Mouse (Mus musculus) duodenum, adult 2 months (tissue): ENCODE results near the gene 4933417A18Rik. TPM values are rescaled to one million over a fixed set of nuclear protein-coding genes. Genes with fewer than 3 reads are reported as not detected.

Experiments used
- polyA plus RNA-seq: library from polyadenylated mRNA; depleted of rRNA; stranded (reverse); fragments of >200 nt; gene quantifications from 2 replicates; pipeline ENCODE4 v1.2.3, GENCODE M21; 2012; ENCODE audit warnings: low replicate concordance; rRNA removed

Gene 4933417A18Rik
- not detected in 2 replicates for polyA plus RNA-seq

DNA sequence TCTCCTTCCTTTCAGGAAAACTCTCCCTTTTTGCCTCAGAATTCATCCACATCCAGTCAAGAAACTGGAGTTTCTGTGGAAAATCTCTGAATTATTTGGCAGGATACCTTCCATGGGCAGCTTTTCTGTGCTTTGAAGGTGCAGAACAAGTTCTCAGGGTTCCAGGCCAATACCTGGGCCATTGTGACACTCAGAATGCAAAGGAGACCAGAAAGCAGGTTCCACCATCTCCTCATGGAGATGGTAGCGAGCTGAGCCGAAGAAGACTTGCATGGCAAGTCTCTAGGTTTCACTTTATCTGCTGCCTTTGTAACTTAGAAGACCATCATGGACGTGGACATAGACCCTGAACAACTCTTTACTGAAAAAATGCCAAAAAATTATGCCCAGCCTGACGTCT, at the start of gene 4933417A18Rik, which contains the start of gene Fam217a:
4933417A18Rik (plus strand) TSS at position 200 of the 400 bp plus-strand sequence.
Fam217a (minus strand) TSS at position 101 of the 400 bp plus-strand sequence.

DNA sequence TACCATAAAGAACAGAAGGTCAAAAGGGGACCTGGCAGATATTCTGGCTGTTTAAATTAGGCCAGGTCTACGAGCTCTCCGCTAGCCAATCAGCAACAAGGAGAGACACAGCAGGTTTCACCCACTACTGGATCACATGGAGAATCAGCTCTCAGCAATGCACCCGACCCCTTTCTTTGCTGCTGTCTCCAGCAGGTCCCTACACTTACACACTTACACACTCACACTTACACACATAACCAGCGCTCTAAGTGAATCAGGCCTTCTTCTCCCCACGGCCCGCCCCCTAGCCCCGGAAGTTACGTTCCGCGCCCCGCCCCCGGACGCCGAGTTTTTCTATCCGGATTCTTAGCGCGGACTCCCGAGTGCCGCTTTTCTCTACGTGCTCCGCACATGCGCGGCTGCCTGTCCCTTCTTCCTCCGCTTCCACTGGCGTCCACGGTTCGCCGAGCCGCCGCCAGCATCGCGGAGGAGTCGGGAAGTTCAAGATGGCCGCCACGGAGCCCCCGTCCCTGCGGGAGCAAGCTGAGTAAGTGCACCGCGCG, 49.0 kb upstream of the 4933417A18Rik start, which contains the start of gene Prpf4b:
Prpf4b (plus strand) TSS at position 137 of the 545 bp plus-strand sequence.

GRCm38 (mm10) chr13:34963511-34964397, 39.5 kb downstream of the 4933417A18Rik start, which contains the start of gene Eci3:
Gene Eci3, minus strand, starts transcription at chr13:34963810.

Other genes starting within 250 kb of the 4933417A18Rik start
- gene Fam50b, start 189.6 kb upstream of the 4933417A18Rik start, polyA plus RNA-seq, result 0.07 TPM in 1 of 2 replicates, not detected in the other
- gene Prpf4b, start 49.1 kb upstream of the 4933417A18Rik start, polyA plus RNA-seq, result 1.2 and 1.8 TPM in 2 replicates
- not detected in 2 replicates for gene Fam217a, start 99 bp upstream of the 4933417A18Rik start, polyA plus RNA-seq
- 2.4 and 5.0 TPM in 2 replicates for gene Eci3, start 39.4 kb downstream of the 4933417A18Rik start, polyA plus RNA-seq
- gene Eci2, start 102.7 kb downstream of the 4933417A18Rik start, polyA plus RNA-seq, result 14.9 and 21.7 TPM in 2 replicates